ENCODE assay signal across 10 mouse cellular contexts in the genomic region with DNA sequence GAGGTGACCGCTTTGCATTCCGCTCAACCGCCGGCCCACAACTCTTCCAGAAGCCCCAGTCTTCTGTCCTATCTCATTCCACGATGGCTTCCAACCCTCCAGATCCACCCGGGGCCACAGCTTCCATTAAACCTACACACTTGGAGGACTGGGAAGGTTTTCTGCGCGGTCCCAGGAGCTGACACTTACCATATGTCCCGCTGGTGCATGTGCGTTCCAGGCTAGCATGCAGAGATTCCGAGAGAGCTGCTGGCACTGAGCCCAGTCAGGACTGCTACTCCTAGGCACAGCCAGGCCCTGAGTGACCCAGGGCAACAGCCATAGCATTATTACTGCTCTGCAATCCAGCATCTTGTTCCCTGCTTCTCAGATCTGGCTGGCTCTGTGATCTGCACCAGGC. TPM values are rescaled to one million over a fixed set of nuclear protein-coding genes. Genes with fewer than 3 reads are reported as not detected.
DNase-seq lines count a peak whose midpoint lies in the region; ATAC-seq and TF ChIP-seq lines count a peak whose summit lies in the region.
"Had no signal": no experiment of that assay in that cellular context is flagged by ENCODE, and none has a peak within 500 bp of the region (broad histone marks: within the 10 kb centered on the region; RNA-seq: fewer than 3 reads in every experiment).

No protein-coding gene starts in this region.

- DNase-seq in midbrain, postnatal 0 days (ENCODE audit: low spot score), result peak; percentile 10
- peak; percentile 82 for DNase-seq in heart, postnatal 4 days
- DNase-seq in testis, postnatal 14 days (ENCODE audit: low spot score), result peak; percentile 47
- no peak for DNase-seq in thymus, postnatal 0 days (ENCODE audit: low spot score)
- DNase-seq in spleen, postnatal 14 days (ENCODE audit: low spot score in 2 of 2), result no peak

- no peaks in the 10 kb centered on the region for H3K27me3 ChIP-seq in forebrain, embryonic 13.5 days
- 0 out of 2 replicates have a peak, but pooled peaks cover 3% of the 10 kb centered on the region for H3K27me3 ChIP-seq in forebrain, embryonic 12.5 days
- H3K27me3 ChIP-seq in midbrain, postnatal 0 days (ENCODE audit: insufficient read depth, low read length), result no peaks in the 10 kb centered on the region
- no peaks in the 10 kb centered on the region for H3K27me3 ChIP-seq in midbrain, embryonic 15.5 days (replicated peaks)

- no peak for ATAC-seq in forebrain, embryonic 13.5 days
- ATAC-seq in forebrain, embryonic 12.5 days (ENCODE audit: low FRiP score), result no peak
- no peak for ATAC-seq in midbrain, postnatal 0 days (ENCODE audit: low FRiP score)
- ATAC-seq in midbrain, embryonic 15.5 days (replicated peaks), result no peak

- H3K9me3 ChIP-seq in forebrain, embryonic 13.5 days (replicated peaks), result no peaks in the 10 kb centered on the region
- no peaks in the 10 kb centered on the region for H3K9me3 ChIP-seq in forebrain, embryonic 12.5 days
- H3K9me3 ChIP-seq in midbrain, postnatal 0 days (ENCODE audit: low read length), result no peaks in the 10 kb centered on the region
- H3K9me3 ChIP-seq in midbrain, embryonic 15.5 days, result no peaks in the 10 kb centered on the region

- no peak overlapping the region for H3K9ac ChIP-seq in forebrain, embryonic 13.5 days
- H3K9ac ChIP-seq in forebrain, embryonic 12.5 days, result no peak overlapping the region
- H3K9ac ChIP-seq in midbrain, postnatal 0 days (replicated peaks; ENCODE audit: low read length, poor library complexity, severe bottlenecking), result no peak overlapping the region
- H3K9ac ChIP-seq in midbrain, embryonic 15.5 days, result no peak overlapping the region

- TF ChIP-seq CTCF in midbrain, postnatal 0 days (IDR thresholded peaks at IDR 0.05), result no peak

- no peak overlapping the region for H3K4me2 ChIP-seq in forebrain, embryonic 13.5 days
- H3K4me2 ChIP-seq in forebrain, embryonic 12.5 days, result no peak overlapping the region
- H3K4me2 ChIP-seq in midbrain, postnatal 0 days (ENCODE audit: low read depth, low read length, poor library complexity, severe bottlenecking), result no peak overlapping the region
- no peak overlapping the region for H3K4me2 ChIP-seq in midbrain, embryonic 15.5 days

- H3K27ac ChIP-seq in forebrain, embryonic 13.5 days, result 0 out of 2 replicates have a peak overlapping the region, but pooled peaks have one; percentile 14
- no peak overlapping the region for H3K27ac ChIP-seq in forebrain, embryonic 12.5 days
- no peak overlapping the region for H3K27ac ChIP-seq in midbrain, postnatal 0 days (ENCODE audit: low read depth, low read length)
- no peak overlapping the region for H3K27ac ChIP-seq in midbrain, embryonic 15.5 days

- peaks cover 5% of the 10 kb centered on the region for H3K36me3 ChIP-seq in forebrain, embryonic 13.5 days (ENCODE audit: poor library complexity, severe bottlenecking)
- H3K36me3 ChIP-seq in forebrain, embryonic 12.5 days (replicated peaks), result 0 out of 2 replicates have a peak, but pooled peaks cover 2% of the 10 kb centered on the region
- H3K36me3 ChIP-seq in midbrain, postnatal 0 days (ENCODE audit: insufficient read depth, low read length), result peaks cover 3% of the 10 kb centered on the region; the same call in 1 of the 2 replicates
- H3K36me3 ChIP-seq in midbrain, embryonic 15.5 days (replicated peaks), result no peaks in the 10 kb centered on the region

- 79% methylated on average over 11 of the region's 11 CpGs for WGBS in forebrain, embryonic 13.5 days
- 81% methylated on average over 11 of the region's 11 CpGs for WGBS in forebrain, embryonic 12.5 days
- 74% methylated on average over 11 of the region's 11 CpGs for WGBS in midbrain, postnatal 0 days
- 77% methylated on average over 11 of the region's 11 CpGs for WGBS in midbrain, embryonic 15.5 days

- peaks cover 12% of the 10 kb centered on the region for H3K4me1 ChIP-seq in forebrain, embryonic 13.5 days
- H3K4me1 ChIP-seq in forebrain, embryonic 12.5 days, result peaks cover 13% of the 10 kb centered on the region
- no peaks in the 10 kb centered on the region for H3K4me1 ChIP-seq in midbrain, postnatal 0 days (ENCODE audit: insufficient read depth, low read length)
- H3K4me1 ChIP-seq in midbrain, embryonic 15.5 days, result peaks cover 6% of the 10 kb centered on the region

- H3K4me3 ChIP-seq in forebrain, embryonic 13.5 days, result no peak overlapping the region
- no peak overlapping the region for H3K4me3 ChIP-seq in forebrain, embryonic 12.5 days (replicated peaks)
- no peak overlapping the region for H3K4me3 ChIP-seq in midbrain, postnatal 0 days (ENCODE audit: low read depth, low read length)
- no peak overlapping the region for H3K4me3 ChIP-seq in midbrain, embryonic 15.5 days

RNA-seq across cellular contexts. Expression of a gene that starts 0.9 kb away (rescaled TPM):
- polyA plus RNA-seq in forebrain, embryonic 13.5 days (2015; fragmentation: Nextera tagmentation; extraction: Ambion mirVana), result not detected in 2 replicates
- not detected in 2 replicates for polyA plus RNA-seq in forebrain, embryonic 12.5 days (2016; fragmentation: Nextera tagmentation; extraction: Ambion mirVana)
- total RNA-seq in midbrain, postnatal 0 days (2014; rRNA removed), result not detected in 2 replicates
- polyA plus RNA-seq in midbrain, postnatal 0 days (2015; fragmentation: Nextera tagmentation; extraction: Ambion mirVana), result 0.12 TPM in 1 of 2 replicates, not detected in the other
- polyA plus RNA-seq in midbrain, embryonic 15.5 days (2015; fragmentation: Nextera tagmentation; extraction: Ambion mirVana), result not detected in 2 replicates
- total RNA-seq in heart, postnatal 4 days (2021), result 1 to 10 TPM; 1.5 to 2.2 TPM
- polyA plus RNA-seq in thymus, postnatal 0 days (2015; fragmentation: Nextera tagmentation; extraction: Ambion mirVana), result 2.5 and 3.1 TPM in 2 replicates
- total RNA-seq: heart, postnatal 36 days had no signal
- polyA plus RNA-seq: C2C12 had no signal

RNA-seq across cellular contexts. Expression of a gene that starts 5.5 kb away (rescaled TPM):
- polyA plus RNA-seq in forebrain, embryonic 13.5 days (2015; fragmentation: Nextera tagmentation; extraction: Ambion mirVana), result 32.0 and 35.0 TPM in 2 replicates
- polyA plus RNA-seq in forebrain, embryonic 12.5 days (2016; fragmentation: Nextera tagmentation; extraction: Ambion mirVana), result 40.2 and 42.2 TPM in 2 replicates
- 18.3 and 19.0 TPM in 2 replicates for total RNA-seq in midbrain, postnatal 0 days (2014; rRNA removed)
- 12.5 and 13.4 TPM in 2 replicates for polyA plus RNA-seq in midbrain, postnatal 0 days (2015; fragmentation: Nextera tagmentation; extraction: Ambion mirVana)
- polyA plus RNA-seq in midbrain, embryonic 15.5 days (2015; fragmentation: Nextera tagmentation; extraction: Ambion mirVana), result 21.9 and 24.0 TPM in 2 replicates
- total RNA-seq in heart, postnatal 4 days (2021), result 10 to 100 TPM; 17.6 to 18.1 TPM
- polyA plus RNA-seq in thymus, postnatal 0 days (2015; fragmentation: Nextera tagmentation; extraction: Ambion mirVana), result 26.2 and 31.8 TPM in 2 replicates

RNA-seq across cellular contexts. Expression of a gene that starts 24.6 kb away (rescaled TPM):
- 230 and 237 TPM in 2 replicates for polyA plus RNA-seq in forebrain, embryonic 13.5 days (2015; fragmentation: Nextera tagmentation; extraction: Ambion mirVana)
- polyA plus RNA-seq in forebrain, embryonic 12.5 days (2016; fragmentation: Nextera tagmentation; extraction: Ambion mirVana), result 200 and 212 TPM in 2 replicates
- 40.3 and 49.4 TPM in 2 replicates for total RNA-seq in midbrain, postnatal 0 days (2014; rRNA removed)
- 164 and 176 TPM in 2 replicates for polyA plus RNA-seq in midbrain, postnatal 0 days (2015; fragmentation: Nextera tagmentation; extraction: Ambion mirVana)
- polyA plus RNA-seq in midbrain, embryonic 15.5 days (2015; fragmentation: Nextera tagmentation; extraction: Ambion mirVana), result 194 and 204 TPM in 2 replicates
- total RNA-seq in heart, postnatal 4 days (2021), result 100 to 1,000 TPM in 1 of 2 experiments, 10 to 100 TPM in 1; 92.1 to 100 TPM
- polyA plus RNA-seq in thymus, postnatal 0 days (2015; fragmentation: Nextera tagmentation; extraction: Ambion mirVana), result 223 and 247 TPM in 2 replicates

RNA-seq across cellular contexts. Expression of a gene that starts 27.3 kb away (rescaled TPM):
- polyA plus RNA-seq in forebrain, embryonic 13.5 days (2015; fragmentation: Nextera tagmentation; extraction: Ambion mirVana), result 14.5 and 15.3 TPM in 2 replicates
- polyA plus RNA-seq in forebrain, embryonic 12.5 days (2016; fragmentation: Nextera tagmentation; extraction: Ambion mirVana), result 18.5 and 18.7 TPM in 2 replicates
- 8.7 and 9.8 TPM in 2 replicates for total RNA-seq in midbrain, postnatal 0 days (2014; rRNA removed)
- 10.5 and 12.9 TPM in 2 replicates for polyA plus RNA-seq in midbrain, postnatal 0 days (2015; fragmentation: Nextera tagmentation; extraction: Ambion mirVana)
- polyA plus RNA-seq in midbrain, embryonic 15.5 days (2015; fragmentation: Nextera tagmentation; extraction: Ambion mirVana), result 21.4 and 23.5 TPM in 2 replicates
- total RNA-seq in heart, postnatal 4 days (2021), result 10 to 100 TPM in 1 of 2 experiments, 1 to 10 TPM in 1; 10.0 TPM
- 22.6 and 25.1 TPM in 2 replicates for polyA plus RNA-seq in thymus, postnatal 0 days (2015; fragmentation: Nextera tagmentation; extraction: Ambion mirVana)

RNA-seq across cellular contexts. Expression of a gene that starts 29.2 kb away (rescaled TPM):
- 0.14 TPM in 1 of 2 replicates, not detected in the other for polyA plus RNA-seq in forebrain, embryonic 13.5 days (2015; fragmentation: Nextera tagmentation; extraction: Ambion mirVana)
- polyA plus RNA-seq in forebrain, embryonic 12.5 days (2016; fragmentation: Nextera tagmentation; extraction: Ambion mirVana), result not detected in 2 replicates
- total RNA-seq in midbrain, postnatal 0 days (2014; rRNA removed), result 0.42 TPM in 1 of 2 replicates, not detected in the other
- 0.20 and 0.83 TPM in 2 replicates for polyA plus RNA-seq in midbrain, postnatal 0 days (2015; fragmentation: Nextera tagmentation; extraction: Ambion mirVana)
- 0.18 TPM in 1 of 2 replicates, not detected in the other for polyA plus RNA-seq in midbrain, embryonic 15.5 days (2015; fragmentation: Nextera tagmentation; extraction: Ambion mirVana)
- total RNA-seq in heart, postnatal 4 days (2021), result not detected
- 0.17 TPM in 1 of 2 replicates, not detected in the other for polyA plus RNA-seq in thymus, postnatal 0 days (2015; fragmentation: Nextera tagmentation; extraction: Ambion mirVana)
- total RNA-seq: heart, postnatal 36 days had no signal
- polyA plus RNA-seq: C2C12 had no signal

Comparison
In these comparisons a context has a peak if more than half of its experiments do, and no peak if none do; other contexts are left out.
1. DNase-seq: peak in midbrain, postnatal 0 days (single experiment), heart, postnatal 4 days (single experiment) and testis, postnatal 14 days (single experiment); none in thymus, postnatal 0 days (single experiment) and spleen, postnatal 14 days (0 of 2).